Mouse (Mus musculus): ENCODE results near the gene Slc25a22. TPM values are rescaled to one million over a fixed set of nuclear protein-coding genes. Genes with fewer than 3 reads are reported as not detected.

The Slc25a22 gene
- polyA plus RNA-seq, 1 experiment from 2014 or later = 24.5 TPM

- Histone ChIP-seq H3K27ac (ENCODE audit: low read length) (peak overlapping the region; percentile 44), H3K27me3 (ENCODE audit: control insufficient read depth, insufficient read depth, low read depth, low read length) (peaks cover 38% of the 10 kb centered on the region), H3K4me3 (ENCODE audit: low read length) (peak overlapping the region; percentile 54), H3K9me3 (ENCODE audit: control insufficient read depth, low read length) (no peaks in the 10 kb centered on the region), H3K36me3 (ENCODE audit: control insufficient read depth, insufficient read depth, low read length) (0 out of 2 replicates have a peak, but pooled peaks cover 6% of the 10 kb centered on the region), H3K4me1 (replicated peaks; ENCODE audit: control insufficient read depth, insufficient read depth, low read length) (peaks cover 48% of the 10 kb centered on the region), H3K9ac (ENCODE audit: low read length) (peak overlapping the region; percentile 74), H3K4me2 (ENCODE audit: low read depth, low read length) (peak overlapping the region; percentile 79)
- WGBS = 2% methylated on average over 55 of the region's 59 CpGs
- ATAC-seq (ENCODE audit: low read depth) = peak; percentile 15; the same call in 1 of the 2 replicates
Measured at GRCm38 (mm10) chr7:141461521-141462332, 24.0 kb upstream of the Slc25a22 start.

GRCm38 (mm10) chr7:141460391-141461113 lies 22.9 kb upstream of the Slc25a22 start, which contains the start of gene Cracr2b:
Gene Cracr2b (plus strand): TSS chr7:141461094.
- WGBS = 44% methylated on average over 15 of the region's 15 CpGs
- Histone ChIP-seq H3K27ac (ENCODE audit: low read length) (peak within 1 kb of the TSS; percentile 47), H3K4me2 (ENCODE audit: low read depth, low read length) (peak within 1 kb of the TSS; percentile 79), H3K36me3 (ENCODE audit: control insufficient read depth, insufficient read depth, low read length) (0 out of 2 replicates have a peak, but pooled peaks cover 6% of the 10 kb centered on the region), H3K9me3 (ENCODE audit: control insufficient read depth, low read length) (no peaks in the 10 kb centered on the region), H3K27me3 (ENCODE audit: control insufficient read depth, insufficient read depth, low read depth, low read length) (peaks cover 38% of the 10 kb centered on the region), H3K4me3 (ENCODE audit: low read length) (peak within 1 kb of the TSS; percentile 54), H3K9ac (ENCODE audit: low read length) (peak within 1 kb of the TSS; percentile 74), H3K4me1 (replicated peaks; ENCODE audit: control insufficient read depth, insufficient read depth, low read length) (peaks cover 50% of the 10 kb centered on the region)
- ATAC-seq (ENCODE audit: low read depth) = 0 out of 2 replicates have a peak, but pooled peaks have one; percentile 4

GRCm38 (mm10) chr7:141460001-141460390 lies 22.3 kb upstream of the Slc25a22 start:
- H3K27ac ChIP-seq (ENCODE audit: low read length) = peak overlapping the region; percentile 47
- no peaks in the 10 kb centered on the region for H3K9me3 ChIP-seq (ENCODE audit: control insufficient read depth, low read length)
- H3K27me3 ChIP-seq (ENCODE audit: control insufficient read depth, insufficient read depth, low read depth, low read length) = peaks cover 34% of the 10 kb centered on the region
- 0 out of 2 replicates have a peak, but pooled peaks cover 6% of the 10 kb centered on the region for H3K36me3 ChIP-seq (ENCODE audit: control insufficient read depth, insufficient read depth, low read length)
- H3K9ac ChIP-seq (ENCODE audit: low read length) = no peak overlapping the region
- no peak for ATAC-seq (ENCODE audit: low read depth)
- H3K4me1 ChIP-seq (replicated peaks; ENCODE audit: control insufficient read depth, insufficient read depth, low read length) = peaks cover 46% of the 10 kb centered on the region
- 30% methylated on average over 5 of the region's 5 CpGs for WGBS
- no peak overlapping the region for H3K4me3 ChIP-seq (ENCODE audit: low read length)
- H3K4me2 ChIP-seq (ENCODE audit: low read depth, low read length) = no peak overlapping the region

DNA sequence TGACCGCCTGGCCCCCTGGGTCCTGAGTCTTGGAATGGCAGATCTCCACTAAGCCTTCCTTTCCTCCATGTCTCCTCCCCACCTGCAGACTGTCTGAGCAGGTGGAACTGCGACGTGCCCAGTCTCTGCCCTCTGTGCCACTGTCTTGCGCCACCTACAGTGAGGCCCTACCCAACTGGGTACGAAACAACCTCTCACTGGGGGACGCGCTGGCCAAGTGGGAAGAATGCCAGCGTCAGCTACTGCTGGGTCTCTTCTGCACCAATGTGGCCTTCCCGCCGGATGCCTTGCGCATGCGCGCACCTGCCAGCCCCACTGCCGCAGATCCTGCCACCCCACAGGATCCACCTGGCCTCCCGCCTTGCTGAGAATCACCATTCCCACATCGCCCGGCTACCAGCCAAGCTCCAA lies 21.6 kb upstream of the Slc25a22 start:
- no peak overlapping the region for H3K9ac ChIP-seq (ENCODE audit: low read length)
- 88% methylated on average over 17 of the region's 17 CpGs for WGBS
- H3K9me3 ChIP-seq (ENCODE audit: control insufficient read depth, low read length) = no peaks in the 10 kb centered on the region
- H3K4me1 ChIP-seq (replicated peaks; ENCODE audit: control insufficient read depth, insufficient read depth, low read length) = peaks cover 45% of the 10 kb centered on the region
- no peak for ATAC-seq (ENCODE audit: low read depth)
- peaks cover 29% of the 10 kb centered on the region for H3K27me3 ChIP-seq (ENCODE audit: control insufficient read depth, insufficient read depth, low read depth, low read length)
- no peak overlapping the region for H3K27ac ChIP-seq (ENCODE audit: low read length)
- H3K4me2 ChIP-seq (ENCODE audit: low read depth, low read length) = no peak overlapping the region
- no peak overlapping the region for H3K4me3 ChIP-seq (ENCODE audit: low read length)
- 0 out of 2 replicates have a peak, but pooled peaks cover 6% of the 10 kb centered on the region for H3K36me3 ChIP-seq (ENCODE audit: control insufficient read depth, insufficient read depth, low read length)

- Histone ChIP-seq H3K4me2 (ENCODE audit: low read depth, low read length) (no peak overlapping the region), H3K27me3 (ENCODE audit: control insufficient read depth, insufficient read depth, low read depth, low read length) (peaks cover 23% of the 10 kb centered on the region), H3K4me1 (replicated peaks; ENCODE audit: control insufficient read depth, insufficient read depth, low read length) (peaks cover 41% of the 10 kb centered on the region), H3K36me3 (ENCODE audit: control insufficient read depth, insufficient read depth, low read length) (0 out of 2 replicates have a peak, but pooled peaks cover 6% of the 10 kb centered on the region), H3K9me3 (ENCODE audit: control insufficient read depth, low read length) (no peaks in the 10 kb centered on the region), H3K9ac (ENCODE audit: low read length) (no peak overlapping the region), H3K4me3 (ENCODE audit: low read length) (no peak overlapping the region), H3K27ac (ENCODE audit: low read length) (no peak overlapping the region)
- 91% methylated on average over 11 of the region's 11 CpGs for WGBS
- no peak for ATAC-seq (ENCODE audit: low read depth)
Measured at GRCm38 (mm10) chr7:141458661-141459060, 21.0 kb upstream of the Slc25a22 start.

- Histone ChIP-seq H3K9ac (ENCODE audit: low read length) (no peak overlapping the region), H3K9me3 (ENCODE audit: control insufficient read depth, low read length) (no peaks in the 10 kb centered on the region), H3K27me3 (ENCODE audit: control insufficient read depth, insufficient read depth, low read depth, low read length) (peaks cover 17% of the 10 kb centered on the region), H3K27ac (ENCODE audit: low read length) (no peak overlapping the region), H3K4me1 (replicated peaks; ENCODE audit: control insufficient read depth, insufficient read depth, low read length) (peaks cover 44% of the 10 kb centered on the region), H3K4me2 (ENCODE audit: low read depth, low read length) (no peak overlapping the region), H3K36me3 (ENCODE audit: control insufficient read depth, insufficient read depth, low read length) (0 out of 2 replicates have a peak, but pooled peaks cover 6% of the 10 kb centered on the region), H3K4me3 (ENCODE audit: low read length) (no peak overlapping the region)
- ATAC-seq (ENCODE audit: low read depth) = no peak
- 75% methylated on average over 15 of the region's 15 CpGs for WGBS
Measured at GRCm38 (mm10) chr7:141457986-141458660, 20.4 kb upstream of the Slc25a22 start.

- ATAC-seq (ENCODE audit: low read depth) = no peak
- peaks cover 41% of the 10 kb centered on the region for H3K4me1 ChIP-seq (replicated peaks; ENCODE audit: control insufficient read depth, insufficient read depth, low read length)
- no peak overlapping the region for H3K9ac ChIP-seq (ENCODE audit: low read length)
- no peak overlapping the region for H3K27ac ChIP-seq (ENCODE audit: low read length)
- H3K4me3 ChIP-seq (ENCODE audit: low read length) = no peak overlapping the region
- no peaks in the 10 kb centered on the region for H3K9me3 ChIP-seq (ENCODE audit: control insufficient read depth, low read length)
- H3K36me3 ChIP-seq (ENCODE audit: control insufficient read depth, insufficient read depth, low read length) = 0 out of 2 replicates have a peak, but pooled peaks cover 6% of the 10 kb centered on the region
- peaks cover 14% of the 10 kb centered on the region for H3K27me3 ChIP-seq (ENCODE audit: control insufficient read depth, insufficient read depth, low read depth, low read length)
- WGBS = 94% methylated on average over 14 of the region's 14 CpGs
- H3K4me2 ChIP-seq (ENCODE audit: low read depth, low read length) = no peak overlapping the region
Measured at GRCm38 (mm10) chr7:141457236-141457635, 19.5 kb upstream of the Slc25a22 start.

DNA sequence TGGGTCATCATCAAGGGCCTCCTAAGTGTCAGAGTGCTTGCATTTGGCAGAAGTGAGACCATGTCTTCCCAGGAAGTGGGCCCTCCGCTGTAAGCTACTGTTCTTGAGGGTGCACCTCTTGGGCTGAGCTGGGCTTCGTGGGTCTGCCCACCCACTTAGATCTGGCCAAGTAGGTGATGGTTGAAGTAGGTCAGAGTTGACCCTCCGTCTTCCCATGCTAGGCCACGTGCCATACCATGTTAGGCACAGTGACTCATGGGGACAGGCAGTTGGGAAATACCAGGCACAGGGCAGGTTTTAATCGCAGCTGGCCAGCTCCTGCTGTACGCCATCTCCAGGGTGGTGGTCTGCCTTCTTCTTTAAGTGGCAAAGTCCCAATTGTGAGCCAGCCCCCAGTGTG lies 19.0 kb upstream of the Slc25a22 start:
- no peak overlapping the region for H3K4me3 ChIP-seq (ENCODE audit: low read length)
- no peak overlapping the region for H3K27ac ChIP-seq (ENCODE audit: low read length)
- peaks cover 9% of the 10 kb centered on the region for H3K27me3 ChIP-seq (ENCODE audit: control insufficient read depth, insufficient read depth, low read depth, low read length)
- H3K9ac ChIP-seq (ENCODE audit: low read length) = no peak overlapping the region
- H3K36me3 ChIP-seq (ENCODE audit: control insufficient read depth, insufficient read depth, low read length) = peaks cover 10% of the 10 kb centered on the region; the same call in 1 of the 2 replicates
- H3K4me1 ChIP-seq (replicated peaks; ENCODE audit: control insufficient read depth, insufficient read depth, low read length) = peaks cover 36% of the 10 kb centered on the region
- no peak for ATAC-seq (ENCODE audit: low read depth)
- WGBS = 81% methylated on average over 6 of the region's 6 CpGs
- H3K4me2 ChIP-seq (ENCODE audit: low read depth, low read length) = no peak overlapping the region
- H3K9me3 ChIP-seq (ENCODE audit: control insufficient read depth, low read length) = no peaks in the 10 kb centered on the region

Data from lung, embryonic 16.5 days (tissue).